Comparison of ENCODE assay signal across 7 mouse cellular contexts in the genomic region with DNA sequence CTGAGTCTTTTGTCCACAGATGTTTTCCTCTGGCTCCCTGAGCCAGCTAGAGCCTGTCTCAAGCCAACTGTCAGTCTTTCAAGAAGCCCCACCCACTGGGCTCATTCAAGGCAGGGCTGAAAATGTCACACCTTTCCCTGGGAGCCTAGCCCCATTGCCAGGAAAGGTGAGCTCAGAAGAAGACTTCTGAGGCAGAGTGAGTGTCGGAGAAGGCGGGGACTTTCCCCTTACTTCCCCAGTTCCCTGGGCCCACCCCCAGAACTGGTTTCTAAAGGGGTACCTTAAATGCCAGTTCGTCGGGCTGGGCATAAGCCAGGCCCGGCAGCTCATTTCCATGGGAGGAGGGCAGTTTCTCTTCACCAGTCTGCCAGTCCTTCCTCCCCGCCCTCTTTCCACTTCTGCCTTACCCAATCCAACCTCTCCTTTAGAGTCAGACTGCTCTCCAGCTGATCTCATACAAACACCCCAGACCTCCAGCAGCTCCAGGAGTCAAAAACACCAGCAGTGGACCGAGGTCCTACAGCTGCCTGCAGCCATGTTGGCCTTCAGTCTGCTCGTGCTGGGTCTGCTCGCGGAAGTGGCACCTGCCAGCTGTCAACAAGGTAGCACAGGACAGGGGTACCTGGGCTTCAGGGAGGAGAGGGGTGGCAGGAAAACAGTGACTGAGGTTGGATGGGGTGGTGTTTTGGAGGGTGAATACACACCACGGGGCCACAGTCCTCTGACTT. TPM values are rescaled to one million over a fixed set of nuclear protein-coding genes. Genes with fewer than 3 reads are reported as not detected.
DNase-seq lines count a peak whose midpoint lies in the region; ATAC-seq and TF ChIP-seq lines count a peak whose summit lies in the region.

A gene (plus strand): TSS at position 98 of the 728 bp plus-strand sequence.

- no peak for TF ChIP-seq POLR2A in CH12.LX (IDR thresholded peaks at IDR 0.05; ENCODE audit: low read depth, low read length)

- H3K9me3 ChIP-seq in CH12.LX (replicated peaks; ENCODE audit: low read length) = no peaks in the 10 kb centered on the region
- no peaks in the 10 kb centered on the region for H3K9me3 ChIP-seq in intestine, embryonic 15.5 days
- H3K9me3 ChIP-seq in liver, embryonic 15.5 days (replicated peaks) = no peaks in the 10 kb centered on the region

- no peak within 1 kb of the TSS for H3K9ac ChIP-seq in CH12.LX (ENCODE audit: insufficient read depth, low read depth)
- H3K9ac ChIP-seq in intestine, embryonic 15.5 days = peak within 1 kb of the TSS; percentile 39
- peak within 1 kb of the TSS; percentile 43 for H3K9ac ChIP-seq in liver, embryonic 15.5 days

- ATAC-seq in intestine, embryonic 15.5 days = peak; percentile 68
- peak; percentile 71 for ATAC-seq in liver, embryonic 15.5 days (ENCODE audit: insufficient read depth)

- no peak for TF ChIP-seq EP300 in CH12.LX (IDR thresholded peaks at IDR 0.05; ENCODE audit: low read length)

- H3K79me2 ChIP-seq in CH12.LX (replicated peaks; ENCODE audit: control insufficient read depth, extremely low read depth, insufficient read depth, poor library complexity, severe bottlenecking) = no peaks in the 10 kb centered on the region

- DNase-seq in 416B (ENCODE audit: low read depth) (peak; percentile 72), CH12.LX (ENCODE audit: extremely low read depth) (no peak)
- DNase-seq in urinary bladder, postnatal 25 days (ENCODE audit: low spot score) = peak; percentile 15
- DNase-seq in embryo, embryonic 11 days = no peak
- no peak for DNase-seq in cerebellum, adult 18-20 months

- peak within 1 kb of the TSS; percentile 67 for H3K4me2 ChIP-seq in CH12.LX (ENCODE audit: insufficient read depth, low read depth, poor library complexity, severe bottlenecking)
- peak within 1 kb of the TSS; percentile 48 for H3K4me2 ChIP-seq in intestine, embryonic 15.5 days (replicated peaks)
- peak within 1 kb of the TSS; percentile 89 for H3K4me2 ChIP-seq in liver, embryonic 15.5 days

- H3K4me1 ChIP-seq in CH12.LX (ENCODE audit: control insufficient read depth in 1 of 2, insufficient read depth in 2 of 2) = peaks cover 0 to 3% of the 10 kb centered on the region in 2 experiments; a peak in 1 of 4 replicates
- H3K4me1 ChIP-seq in intestine, embryonic 15.5 days (replicated peaks) = no peaks in the 10 kb centered on the region; the same call in 1 of the 2 replicates
- peaks cover 86% of the 10 kb centered on the region for H3K4me1 ChIP-seq in liver, embryonic 15.5 days (replicated peaks)

- no peak within 1 kb of the TSS for H3K27ac ChIP-seq in CH12.LX (ENCODE audit: insufficient read depth, low read depth)
- H3K27ac ChIP-seq in intestine, embryonic 15.5 days = peak within 1 kb of the TSS; percentile 64
- peak within 1 kb of the TSS; percentile 96 for H3K27ac ChIP-seq in liver, embryonic 15.5 days (replicated peaks)

- H3K27me3 ChIP-seq in CH12.LX (replicated peaks) = peaks cover 92% of the 10 kb centered on the region
- H3K27me3 ChIP-seq in intestine, embryonic 15.5 days (replicated peaks) = 0 out of 2 replicates have a peak, but pooled peaks cover 4% of the 10 kb centered on the region
- 0 out of 2 replicates have a peak, but pooled peaks cover 9% of the 10 kb centered on the region for H3K27me3 ChIP-seq in liver, embryonic 15.5 days

- no peak within 1 kb of the TSS for H3K4me3 ChIP-seq in CH12.LX (replicated peaks in 1 of 3; ENCODE audit: low read depth in 2 of 3, low read length in 2 of 3, poor library complexity in 1 of 3)
- H3K4me3 ChIP-seq in intestine, embryonic 15.5 days (replicated peaks) = peak within 1 kb of the TSS; percentile 32
- peak within 1 kb of the TSS; percentile 47 for H3K4me3 ChIP-seq in liver, embryonic 15.5 days (replicated peaks)

- in situ Hi-C loops in CH12.LX (cut with MboI; ENCODE audit: low pct_ligation_motif_present, low pct_unique_long_range_greater_than_20kb, low sequenced_read_pairs) = loop anchor here (25.0 kb wide), 1 partner anchor 426 kb away; no protein-coding TSS in a partner anchor

- no peak for TF ChIP-seq CTCF in CH12.LX (conservative IDR thresholded peaks at IDR 0.05 in 1 of 2, IDR thresholded peaks at IDR 0.05 in 1 of 2; ENCODE audit: low read depth in 2 of 2, low read length in 2 of 2)

- dilution Hi-C loops in CH12.LX (cut with MboI; ENCODE audit: extremely low pct_ligation_motif_present, extremely low pct_unique_long_range_greater_than_20kb, low sequenced_read_pairs) = no loop called here

- H3K36me3 ChIP-seq in CH12.LX (replicated peaks in 1 of 2; ENCODE audit: control insufficient read depth in 1 of 2, insufficient read depth in 1 of 2, low read length in 1 of 2) = no peaks in the 10 kb centered on the region
- H3K36me3 ChIP-seq in intestine, embryonic 15.5 days = no peaks in the 10 kb centered on the region
- H3K36me3 ChIP-seq in liver, embryonic 15.5 days (replicated peaks) = no peaks in the 10 kb centered on the region

- 17% methylated on average over 11 of the region's 11 CpGs for WGBS in intestine, embryonic 15.5 days
- WGBS in liver, embryonic 15.5 days (ENCODE audit: insufficient replicate concordance) = 44% methylated on average over 11 of the region's 11 CpGs

- no peak for TF ChIP-seq RAD21 in CH12.LX (IDR thresholded peaks at IDR 0.05; ENCODE audit: low read depth, low read length)

TF ChIP-seq in CH12.LX, 34 proteins besides CTCF, POLR2A, EP300 and RAD21:
- TF ChIP-seq MAFK (IDR thresholded peaks at IDR 0.05; ENCODE audit: insufficient replicate concordance, low read length) = no peak
- no peak for TF ChIP-seq ZC3H11A (IDR thresholded peaks at IDR 0.05; ENCODE audit: low read depth, low read length)
- no peak for TF ChIP-seq ZNF384 (IDR thresholded peaks at IDR 0.05; ENCODE audit: low read depth, low read length)
- no peak for TF ChIP-seq ETS1 (conservative IDR thresholded peaks at IDR 0.05; ENCODE audit: low read depth, low read length)
- TF ChIP-seq USF1 (IDR thresholded peaks at IDR 0.05; ENCODE audit: low read depth, low read length) = no peak
- TF ChIP-seq NRF1 (IDR thresholded peaks at IDR 0.05; ENCODE audit: low read depth, low read length) = no peak
- no peak for TF ChIP-seq SMC3 (IDR thresholded peaks at IDR 0.05; ENCODE audit: low read depth, low read length)
- TF ChIP-seq ZMIZ1 (IDR thresholded peaks at IDR 0.05; ENCODE audit: low read depth, low read length) = no peak
- TF ChIP-seq BHLHE40 (IDR thresholded peaks at IDR 0.05; ENCODE audit: low read depth, low read length) = no peak
- TF ChIP-seq MXI1 (IDR thresholded peaks at IDR 0.05; ENCODE audit: low read depth, low read length) = no peak
- TF ChIP-seq CHD1 (IDR thresholded peaks at IDR 0.05; ENCODE audit: low read depth, low read length) = no peak
- TF ChIP-seq NELFE (IDR thresholded peaks at IDR 0.05; ENCODE audit: low read depth, low read length) = no peak
- TF ChIP-seq USF2 (conservative IDR thresholded peaks at IDR 0.05; ENCODE audit: low read depth, low read length) = no peak
- no peak for TF ChIP-seq SIN3A (IDR thresholded peaks at IDR 0.05; ENCODE audit: low read length)
- TF ChIP-seq TCF12 (IDR thresholded peaks at IDR 0.05; ENCODE audit: low read depth, low read length) = no peak
- no peak for TF ChIP-seq JUN (IDR thresholded peaks at IDR 0.05; ENCODE audit: insufficient read depth, low read depth, low read length)

RNA-seq across cellular contexts. Expression of the gene that starts here (rescaled TPM):
- total RNA-seq in CH12.LX (2012; rRNA removed) (0.21 and 0.55 TPM in 2 replicates), CH12.LX (2014; rRNA removed) (not detected in 2 replicates)
- not detected in 2 replicates for polyA plus RNA-seq in CH12.LX (2012; ENCODE audit: insufficient read length, low read depth)
- 133 and 159 TPM in 2 replicates for polyA plus RNA-seq in intestine, embryonic 15.5 days (2015; fragmentation: Nextera tagmentation; extraction: Ambion mirVana)
- 25.4 and 25.5 TPM in 2 replicates for polyA plus RNA-seq in liver, embryonic 15.5 days (2015; fragmentation: Nextera tagmentation; extraction: Ambion mirVana)

Comparison
In these comparisons a context has a peak if more than half of its experiments do, and no peak if none do; other contexts are left out.
1. RNA of the gene that starts here (polyA plus RNA-seq): 133 to 159 TPM in intestine, embryonic 15.5 days and 25.4 to 25.5 TPM in liver, embryonic 15.5 days; not detected in CH12.LX; every median in the first group is over 10 times any median in the second.
2. DNase-seq: peak in 416B (single experiment) and urinary bladder, postnatal 25 days (single experiment); none in CH12.LX (single experiment), embryo, embryonic 11 days (single experiment) and cerebellum, adult 18-20 months (0 of 2).
3. H3K4me3 ChIP-seq: peak in intestine, embryonic 15.5 days (single experiment) and liver, embryonic 15.5 days (single experiment); none in CH12.LX (0 of 3).
4. Peak in every context shown above with its lines, with median percentiles within 50 percentile points of each other: H3K4me2 ChIP-seq.